Mouse (Mus musculus): ENCODE results near the gene Ccr5. TPM values are rescaled to one million over a fixed set of nuclear protein-coding genes. Genes with fewer than 3 reads are reported as not detected.

The Ccr5 gene
- polyA plus RNA-seq, 1 experiment, result 0.10 TPM

DNA sequence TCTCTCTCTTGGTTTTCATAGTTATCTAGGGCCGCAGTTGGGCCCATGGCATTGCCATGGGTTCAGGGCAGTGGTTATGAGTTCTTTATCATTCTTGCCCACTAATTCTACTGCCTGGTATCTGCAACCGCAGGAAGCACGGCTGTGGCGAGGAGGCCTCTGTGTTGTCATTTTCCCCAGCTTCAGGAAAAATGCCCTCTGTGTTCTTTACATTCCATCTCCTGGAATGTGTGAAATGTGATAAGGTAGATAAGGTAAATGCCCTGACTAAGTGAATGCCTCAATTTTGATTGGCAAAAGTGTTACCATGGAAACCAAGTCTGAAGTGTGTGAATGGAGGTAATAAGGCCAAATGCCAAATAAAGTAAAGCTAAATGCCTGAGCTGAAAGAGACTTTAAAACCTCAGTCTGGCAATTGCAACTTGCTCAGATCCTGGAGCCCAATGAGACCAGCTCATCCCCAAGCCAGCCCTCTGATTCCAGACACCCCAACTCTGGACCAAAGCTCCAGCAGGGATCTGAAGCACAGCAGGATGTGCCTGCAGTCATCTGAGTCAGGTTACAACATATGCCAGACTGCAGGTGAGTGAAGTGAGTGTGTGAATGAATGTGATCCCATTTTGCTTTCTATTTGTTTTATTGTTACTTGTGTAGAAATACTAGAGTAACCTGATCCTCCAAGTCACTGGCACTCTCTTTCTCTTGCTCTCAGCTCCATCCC, 16.9 kb downstream of the Ccr5 start:
- no peak for TF ChIP-seq POLR2A (IDR thresholded peaks at IDR 0.05; ENCODE audit: low read depth, low read length)
- TF ChIP-seq CTCF (IDR thresholded peaks at IDR 0.05; ENCODE audit: extremely low read depth, insufficient read length, insufficient replicate concordance, low read depth, low read length), result no peak
- 23% methylated on average over 4 of the region's 4 CpGs for WGBS
- no peaks in the 10 kb centered on the region for H3K27me3 ChIP-seq (ENCODE audit: control insufficient read depth, insufficient read depth, low read length)
- no peaks in the 10 kb centered on the region for H3K36me3 ChIP-seq (ENCODE audit: control insufficient read depth, insufficient read depth, low read length)
- no peak overlapping the region for H3K4me3 ChIP-seq (ENCODE audit: low read depth, low read length)
- no peak overlapping the region for H3K27ac ChIP-seq (ENCODE audit: insufficient read depth, low read depth, low read length)
- H3K4me1 ChIP-seq (ENCODE audit: control insufficient read depth, insufficient read depth, insufficient read length, low read length), result no peaks in the 10 kb centered on the region

DNA sequence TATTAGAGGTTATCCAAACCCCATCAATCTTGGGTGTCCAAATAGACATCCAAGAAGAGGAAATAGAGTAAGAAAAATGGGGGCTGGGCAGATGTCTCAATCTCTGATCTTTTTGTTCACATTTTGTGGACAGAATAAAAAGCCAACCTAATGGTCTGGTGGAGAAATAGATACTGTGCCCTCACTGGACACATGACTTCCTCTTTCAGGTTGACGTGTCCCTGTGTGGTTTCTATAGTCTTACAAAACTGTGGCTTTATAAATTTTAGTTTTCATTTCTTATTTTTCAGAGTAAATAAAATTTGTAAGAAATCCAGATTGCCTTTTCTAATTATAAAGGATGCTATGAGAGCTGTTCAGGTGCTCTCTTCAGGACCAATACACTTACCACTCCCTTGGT, 22.3 kb downstream of the Ccr5 start:
- TF ChIP-seq POLR2A (IDR thresholded peaks at IDR 0.05; ENCODE audit: low read depth, low read length) (no peak), CTCF (IDR thresholded peaks at IDR 0.05; ENCODE audit: extremely low read depth, insufficient read length, insufficient replicate concordance, low read depth, low read length) (no peak)
- Histone ChIP-seq H3K4me1 (ENCODE audit: control insufficient read depth, insufficient read depth, insufficient read length, low read length) (no peaks in the 10 kb centered on the region), H3K36me3 (ENCODE audit: control insufficient read depth, insufficient read depth, low read length) (no peaks in the 10 kb centered on the region), H3K27me3 (ENCODE audit: control insufficient read depth, insufficient read depth, low read length) (no peaks in the 10 kb centered on the region), H3K27ac (ENCODE audit: insufficient read depth, low read depth, low read length) (no peak overlapping the region), H3K4me3 (ENCODE audit: low read depth, low read length) (no peak overlapping the region)
- 78% methylated on average over 1 of the region's 1 CpGs for WGBS

DNA sequence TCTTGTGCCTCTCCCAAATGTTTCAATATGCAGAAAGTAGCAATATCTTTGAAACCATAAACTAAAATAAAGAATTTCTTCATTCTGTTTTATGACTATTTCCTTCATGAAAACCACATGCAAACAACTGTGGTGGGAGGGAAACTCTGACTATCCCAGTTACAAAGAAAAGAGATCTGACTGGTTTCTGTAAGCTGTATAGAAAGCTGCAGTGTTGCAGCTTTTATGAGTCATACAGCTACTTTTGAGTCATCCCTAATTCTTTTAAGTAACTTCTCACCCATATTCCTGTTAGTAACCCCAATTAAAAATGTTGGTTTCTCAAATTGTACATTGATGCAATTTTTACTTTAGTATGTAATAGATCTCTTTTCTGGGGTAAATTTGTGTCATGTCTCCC, 25.0 kb downstream of the Ccr5 start:
- Histone ChIP-seq H3K4me3 (ENCODE audit: low read depth, low read length) (no peak overlapping the region), H3K27me3 (ENCODE audit: control insufficient read depth, insufficient read depth, low read length) (no peaks in the 10 kb centered on the region), H3K4me1 (ENCODE audit: control insufficient read depth, insufficient read depth, insufficient read length, low read length) (no peaks in the 10 kb centered on the region), H3K27ac (ENCODE audit: insufficient read depth, low read depth, low read length) (no peak overlapping the region), H3K36me3 (ENCODE audit: control insufficient read depth, insufficient read depth, low read length) (no peaks in the 10 kb centered on the region)
- TF ChIP-seq POLR2A (IDR thresholded peaks at IDR 0.05; ENCODE audit: low read depth, low read length) (no peak), CTCF (IDR thresholded peaks at IDR 0.05; ENCODE audit: extremely low read depth, insufficient read length, insufficient replicate concordance, low read depth, low read length) (no peak)

Other genes starting within 250 kb of the Ccr5 start
- gene Ccr1, start 152.9 kb upstream of the Ccr5 start, polyA plus RNA-seq (2012; rRNA removed), result 1.2 and 1.3 TPM in 2 replicates
- not detected in 2 replicates for gene Ccr1l1, start 143.1 kb upstream of the Ccr5 start, polyA plus RNA-seq (2012; rRNA removed)
- gene Ccr3, start 99.6 kb upstream of the Ccr5 start, polyA plus RNA-seq (2012; rRNA removed), result 0.13 and 0.25 TPM in 2 replicates
- 0.14 and 0.18 TPM in 2 replicates for gene Ccr2, start 19.6 kb upstream of the Ccr5 start, polyA plus RNA-seq (2012; rRNA removed)
- gene 2010315B03Rik, start 191.2 kb downstream of the Ccr5 start, polyA plus RNA-seq (2012; rRNA removed), result 0.95 and 1.9 TPM in 2 replicates